In the genomic region with DNA sequence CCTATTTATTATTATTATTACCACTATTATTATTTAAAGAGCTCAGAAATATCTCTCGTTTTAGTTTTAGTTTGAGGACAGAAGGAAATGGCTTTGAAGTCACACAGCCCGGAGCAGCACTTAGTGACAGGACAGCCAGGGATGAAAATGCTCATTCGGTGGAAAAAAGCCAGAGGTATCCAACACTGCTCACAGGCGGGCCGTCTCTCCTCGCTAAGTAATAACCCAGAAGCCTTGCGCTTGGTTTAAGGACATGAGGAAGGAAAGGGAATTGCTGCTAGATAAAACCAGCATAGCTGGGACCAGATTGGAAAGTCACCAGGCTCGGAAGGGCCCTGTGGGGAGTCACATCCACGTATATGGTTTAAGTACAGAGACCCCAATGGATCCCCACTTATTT, we compare ENCODE assay signal across 10 mouse cellular contexts. TPM values are rescaled to one million over a fixed set of nuclear protein-coding genes. Genes with fewer than 3 reads are reported as not detected.
DNase-seq lines count a peak whose midpoint lies in the region; ATAC-seq lines count a peak whose summit lies in the region.
"Had no signal": no experiment of that assay in that cellular context is flagged by ENCODE, and none has a peak within 500 bp of the region (broad histone marks: within the 10 kb centered on the region; RNA-seq: fewer than 3 reads in every experiment).

No protein-coding gene starts in this region.

- H3K4me3 ChIP-seq in heart, embryonic 15.5 days = no peak overlapping the region
- peak overlapping the region; percentile 32 for H3K4me3 ChIP-seq in midbrain, embryonic 10.5 days

- 0 out of 2 replicates have a peak overlapping the region, but pooled peaks have one; percentile 14 for H3K9ac ChIP-seq in heart, embryonic 15.5 days

- H3K36me3 ChIP-seq in heart, embryonic 15.5 days = no peaks in the 10 kb centered on the region
- peaks cover 20% of the 10 kb centered on the region for H3K36me3 ChIP-seq in midbrain, embryonic 10.5 days

- H3K4me1 ChIP-seq in heart, embryonic 15.5 days (replicated peaks) = peaks cover 36% of the 10 kb centered on the region
- H3K4me1 ChIP-seq in midbrain, embryonic 10.5 days = peaks cover 73% of the 10 kb centered on the region

- intact Hi-C loops in left cerebral cortex, postnatal 14 days (cut with DNase I) = no loop called here

- no peaks in the 10 kb centered on the region for H3K27me3 ChIP-seq in heart, embryonic 15.5 days
- no peaks in the 10 kb centered on the region for H3K27me3 ChIP-seq in midbrain, embryonic 10.5 days (ENCODE audit: low read depth, poor library complexity, severe bottlenecking)
- H3K27me3 ChIP-seq: CH12.LX had no signal

- H3K27ac ChIP-seq in heart, embryonic 15.5 days = peak overlapping the region; percentile 67
- peak overlapping the region; percentile 80 for H3K27ac ChIP-seq in midbrain, embryonic 10.5 days (replicated peaks)

- peak overlapping the region; percentile 22; the same call in 1 of the 2 replicates for H3K4me2 ChIP-seq in heart, embryonic 15.5 days

- no peaks in the 10 kb centered on the region for H3K9me3 ChIP-seq in heart, embryonic 15.5 days (replicated peaks)
- no peaks in the 10 kb centered on the region for H3K9me3 ChIP-seq in midbrain, embryonic 10.5 days (replicated peaks)

- DNase-seq in gastrocnemius, postnatal 25 days = peak; percentile 27
- DNase-seq in gastrocnemius, adult 8-10 months (ENCODE audit: low spot score in 2 of 2) = no peak
- DNase-seq in ZHBTc4 (ENCODE audit: low read depth, low spot score) (peak; percentile 46), adipocyte (ENCODE audit: low spot score) (no peak)
- no peak for DNase-seq in midbrain, embryonic 10.5 days (ENCODE audit: low spot score)
- DNase-seq in left cerebral cortex, postnatal 14 days (ENCODE audit: low spot score in 2 of 2) = no peak
- DNase-seq: right cerebral cortex, postnatal 14 days had no signal

- WGBS in heart, embryonic 15.5 days = 16% methylated on average over 9 of the region's 9 CpGs
- 19% methylated on average over 9 of the region's 9 CpGs for WGBS in midbrain, embryonic 10.5 days

- no peak for ATAC-seq in heart, embryonic 15.5 days (replicated peaks; ENCODE audit: insufficient number of reproducible peaks, insufficient read depth, low FRiP score, low read depth)
- no peak for ATAC-seq in megakaryocyte, adult 5-6 weeks (ENCODE audit: poor library complexity, severe bottlenecking)

RNA-seq across cellular contexts. Expression of gene Nxn, which starts 35.3 kb away (rescaled TPM):
- 10 to 100 TPM; 25.6 to 32.0 TPM for total RNA-seq in gastrocnemius, postnatal 25 days (2021)
- 10 to 100 TPM; 41.5 to 47.7 (median 43.3) TPM for total RNA-seq in gastrocnemius, adult 8-10 months (2022)
- polyA plus RNA-seq in heart, embryonic 15.5 days (2015; fragmentation: Nextera tagmentation; extraction: Ambion mirVana) = 18.6 and 26.0 TPM in 2 replicates
- 59.3 and 59.5 TPM in 2 replicates for polyA plus RNA-seq in midbrain, embryonic 10.5 days (2016; fragmentation: Nextera tagmentation; extraction: Ambion mirVana)
- total RNA-seq in megakaryocyte, adult 5-6 weeks (2015) = 9.4 and 15.1 TPM in 2 replicates
- total RNA-seq in megakaryocyte, adult 5-6 weeks (2017) = 8.7 and 12.3 TPM in 2 replicates
- 10 to 100 TPM; 10.1 to 12.2 TPM for total RNA-seq in left cerebral cortex, postnatal 14 days (2021)

RNA-seq across cellular contexts. Expression of gene Timm22, which starts 43.1 kb away (rescaled TPM):
- total RNA-seq in gastrocnemius, postnatal 25 days (2021) = 10 to 100 TPM; 40.4 to 40.8 TPM
- total RNA-seq in gastrocnemius, adult 8-10 months (2022) = 10 to 100 TPM; 31.6 to 45.2 (median 39.6) TPM
- 79.9 and 84.9 TPM in 2 replicates for polyA plus RNA-seq in heart, embryonic 15.5 days (2015; fragmentation: Nextera tagmentation; extraction: Ambion mirVana)
- polyA plus RNA-seq in midbrain, embryonic 10.5 days (2016; fragmentation: Nextera tagmentation; extraction: Ambion mirVana) = 127 and 128 TPM in 2 replicates
- 10.5 and 11.0 TPM in 2 replicates for total RNA-seq in megakaryocyte, adult 5-6 weeks (2015)
- total RNA-seq in megakaryocyte, adult 5-6 weeks (2017) = 6.5 and 10.3 TPM in 2 replicates
- total RNA-seq in left cerebral cortex, postnatal 14 days (2021) = 10 to 100 TPM; 38.0 to 40.1 TPM

Comparison
In these comparisons a context has a peak if more than half of its experiments do, and no peak if none do; other contexts are left out.
1. DNase-seq: peak in gastrocnemius, postnatal 25 days (single experiment) and ZHBTc4 (single experiment); none in gastrocnemius, adult 8-10 months (0 of 2), midbrain, embryonic 10.5 days (single experiment), adipocyte (single experiment) and left cerebral cortex, postnatal 14 days (0 of 2).